Mouse (Mus musculus) spleen, adult 2 months (tissue): ENCODE data around the gene Polr1e. TPM values are rescaled to one million over a fixed set of nuclear protein-coding genes. Genes with fewer than 3 reads are reported as not detected.
A peak's percentile ranks its signal among the peaks of the same experiment; 100 is the strongest.

Source experiments
- DNase-seq, 2 experiments: peaks; one replicate each; pipeline versions ENCODE4 v3.0.0 to v3.0.0-alpha.2; 2012 to 2021; ENCODE audit warnings: low spot score in 2 of 2, low read depth in 1 of 2
- H3K27ac ChIP-seq: fragments of 200-500 bp; 2 replicates; pipeline ENCODE4 v1.5.1; 2012; ENCODE audit warnings: low read length, inconsistent platforms; ENCODE audit not compliant: insufficient read depth
- H3K27me3 ChIP-seq: fragments of 200-500 bp; 2 replicates; pipeline ENCODE4 v1.6.1; 2012; ENCODE audit warnings: mild to moderate bottlenecking, moderate library complexity, low read length, inconsistent platforms; ENCODE audit not compliant: control insufficient read depth, insufficient read depth
- H3K36me3 ChIP-seq: fragments of 200-500 bp; 2 replicates; pipeline ENCODE4 v1.6.1; 2012; ENCODE audit warnings: mild to moderate bottlenecking, low read length, inconsistent platforms; ENCODE audit not compliant: control insufficient read depth, insufficient read depth
- H3K4me1 ChIP-seq: fragments of 200-500 bp; 2 replicates; pipeline ENCODE4 v1.6.1; 2011; ENCODE audit warnings: inconsistent platforms; ENCODE audit not compliant: control insufficient read depth, insufficient read depth, insufficient read length
- H3K4me3 ChIP-seq: fragments of 200-500 bp; 2 replicates; pipeline ENCODE4 v1.5.1; 2011; ENCODE audit warnings: mild to moderate bottlenecking, inconsistent platforms; ENCODE audit not compliant: insufficient read depth, insufficient read length; ENCODE audit errors: extremely low read depth
- CTCF ChIP-seq: fragments of 200-500 bp; IDR thresholded peaks from 2 replicates; pipeline ENCODE4 v1.5.1; 2011; ENCODE audit warnings: mild to moderate bottlenecking, inconsistent platforms; ENCODE audit not compliant: insufficient read depth, insufficient read length, insufficient replicate concordance; ENCODE audit errors: extremely low read depth
- POLR2A ChIP-seq: fragments of 200-500 bp; IDR thresholded peaks from 2 replicates; pipeline ENCODE4 v1.6.1; 2011; ENCODE audit warnings: low read depth, low read length, inconsistent platforms
- WGBS: fragments of 180-500 bp; shearing (Covaris S2); methylation state at CpG from one replicate; pipeline ENCODE4 v1.1.7; 2018; 5-methylcytosine and 5-hydroxymethylcytosine counted together
- polyA plus RNA-seq: library from polyadenylated mRNA; depleted of rRNA; stranded (reverse); fragments of >200 nt; gene quantifications from 2 replicates; pipeline ENCODE4 v1.2.3, GENCODE M21; 2012

Polr1e gene
- polyA plus RNA-seq, 1 experiment, result 7.2 TPM

DNA sequence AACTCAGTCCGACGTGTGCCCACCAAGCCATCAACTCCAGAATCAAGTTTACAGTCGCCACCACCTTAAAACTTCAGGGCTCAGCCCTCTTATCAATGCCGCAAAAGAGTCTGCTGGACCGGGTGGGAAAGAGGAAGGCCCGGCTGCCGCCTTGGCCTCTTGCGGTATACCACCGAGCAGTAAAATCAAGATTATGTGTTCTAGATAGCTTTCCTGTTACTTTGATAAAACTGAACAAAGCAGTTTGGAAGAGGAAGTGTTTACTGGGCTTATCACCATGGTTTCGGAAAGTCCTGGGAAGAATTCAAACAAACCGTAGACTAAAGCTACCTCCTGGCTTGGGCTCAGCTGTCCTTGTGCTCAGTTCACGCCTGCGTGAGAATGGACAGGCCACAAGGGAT lies 5.4 kb upstream of the Polr1e start:
- Histone ChIP-seq H3K27ac (peak overlapping the region; percentile 88), H3K4me3 (peak overlapping the region; percentile 72), H3K36me3 (no peaks in the 10 kb centered on the region), H3K27me3 (no peaks in the 10 kb centered on the region), H3K4me1 (no peaks in the 10 kb centered on the region; the same call in 1 of the 2 replicates)
- WGBS, result 1% methylated on average over 13 of the region's 13 CpGs
- DNase-seq, result no peak
- TF ChIP-seq POLR2A (no peak), CTCF (no peak)

DNA sequence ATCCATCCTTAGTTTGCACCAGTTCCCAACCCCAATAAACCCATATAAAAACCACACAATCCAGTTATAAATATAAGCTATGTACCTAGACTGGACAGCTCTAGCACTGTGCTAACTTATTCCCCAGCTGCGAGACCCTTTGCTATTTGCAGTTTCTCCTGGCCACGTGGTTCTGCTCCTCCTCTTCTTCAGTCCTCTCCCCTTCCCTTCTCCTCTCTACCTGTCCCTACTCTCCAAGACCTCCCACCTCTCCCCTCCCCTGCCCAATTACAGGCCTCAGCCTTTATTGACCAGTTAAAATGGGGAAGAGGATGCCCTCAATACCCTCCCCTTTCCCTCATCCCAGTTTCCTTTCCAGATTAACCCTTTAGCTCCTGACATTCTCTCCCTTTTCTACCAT lies 4.8 kb upstream of the Polr1e start:
- Histone ChIP-seq H3K27ac (peak overlapping the region; percentile 88; the same call in 1 of the 2 replicates), H3K4me3 (peak overlapping the region; percentile 72; the same call in 1 of the 2 replicates), H3K27me3 (no peaks in the 10 kb centered on the region), H3K4me1 (no peaks in the 10 kb centered on the region; the same call in 1 of the 2 replicates), H3K36me3 (no peaks in the 10 kb centered on the region)
- TF ChIP-seq POLR2A (no peak), CTCF (no peak)
- 7% methylated on average over 2 of the region's 2 CpGs for WGBS
- DNase-seq, result no peak

DNA sequence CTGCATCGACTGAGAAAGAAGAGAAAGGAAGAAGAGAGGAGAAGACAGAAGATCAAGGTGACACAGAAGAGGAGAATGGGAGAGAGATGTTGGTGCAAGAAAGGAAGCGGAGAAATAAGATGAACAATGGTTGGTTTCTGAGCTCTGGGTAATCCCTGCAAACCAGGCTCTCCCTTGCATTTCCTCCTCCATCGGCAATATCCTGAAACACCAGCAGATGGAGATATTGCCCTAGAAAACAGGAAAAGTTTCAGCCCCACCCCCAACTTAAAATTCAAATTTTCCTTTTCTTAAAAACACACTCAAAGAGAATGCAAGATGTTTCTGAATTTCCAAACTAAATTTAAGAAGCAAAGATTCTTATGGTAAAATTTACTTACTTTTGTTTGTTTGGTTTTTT lies 2.8 kb upstream of the Polr1e start:
- no peaks in the 10 kb centered on the region for H3K27me3 ChIP-seq
- TF ChIP-seq POLR2A, result no peak
- peak; percentile 20; the same call in 1 of the 2 replicates for TF ChIP-seq CTCF
- H3K27ac ChIP-seq, result no peak overlapping the region
- H3K36me3 ChIP-seq, result no peaks in the 10 kb centered on the region
- no peak overlapping the region for H3K4me3 ChIP-seq
- H3K4me1 ChIP-seq, result peaks cover 3% of the 10 kb centered on the region; the same call in 1 of the 2 replicates
- DNase-seq, result peak; percentile 20 to 22
- WGBS, result 14% methylated on average over 3 of the region's 3 CpGs

DNA sequence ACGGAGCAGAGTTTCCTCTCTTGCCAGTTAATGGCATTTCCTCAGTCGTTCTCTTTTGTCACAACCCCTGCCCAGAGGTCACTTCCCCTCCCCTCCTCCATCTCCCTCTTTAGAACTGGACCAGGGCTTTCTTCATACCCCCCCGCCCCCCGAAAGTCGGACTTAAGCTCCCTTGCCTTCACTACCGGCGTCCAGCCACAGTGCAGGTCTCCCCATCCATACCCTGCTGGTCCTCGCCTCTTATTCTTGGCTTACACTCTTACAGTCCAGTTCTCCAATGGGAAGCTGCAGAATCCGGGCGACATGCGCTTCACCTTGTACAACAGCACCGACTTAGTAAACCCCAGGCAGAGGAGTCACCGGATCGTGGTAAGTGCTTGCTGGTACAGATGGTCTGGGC lies 626 bp downstream of the Polr1e start:
- DNase-seq, result no peak
- no peak for TF ChIP-seq CTCF
- no peak for TF ChIP-seq POLR2A
- Histone ChIP-seq H3K27ac (0 out of 2 replicates have a peak overlapping the region, but pooled peaks have one; percentile 9), H3K4me1 (peaks cover 3% of the 10 kb centered on the region; the same call in 1 of the 2 replicates), H3K27me3 (no peaks in the 10 kb centered on the region), H3K36me3 (peaks cover 6% of the 10 kb centered on the region; the same call in 1 of the 2 replicates), H3K4me3 (peak overlapping the region; percentile 86)
- 5% methylated on average over 14 of the region's 14 CpGs for WGBS

DNA sequence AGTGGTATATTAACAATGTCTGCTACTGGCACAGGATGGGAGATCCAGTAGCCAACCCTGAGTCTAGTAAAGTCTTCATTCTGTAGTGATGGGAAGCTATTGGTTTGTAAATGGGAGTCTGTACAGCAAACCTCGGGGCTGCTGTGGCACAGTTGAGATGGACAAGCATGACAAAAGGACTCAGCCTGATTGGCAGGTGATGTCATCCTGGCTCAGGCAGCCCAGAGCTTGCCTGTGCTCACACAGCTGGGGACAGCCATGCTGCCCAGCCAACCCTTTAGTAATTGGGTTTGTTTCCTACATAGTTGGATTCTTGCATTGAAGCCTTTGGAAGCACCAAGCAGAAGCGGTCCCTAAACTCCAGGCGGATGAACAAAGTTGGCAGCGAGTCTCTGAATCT lies 8.1 kb downstream of the Polr1e start:
- Histone ChIP-seq H3K36me3 (peaks cover 24% of the 10 kb centered on the region), H3K4me1 (no peaks in the 10 kb centered on the region), H3K27ac (no peak overlapping the region), H3K27me3 (no peaks in the 10 kb centered on the region), H3K4me3 (no peak overlapping the region)
- no peak for DNase-seq
- WGBS, result 95% methylated on average over 4 of the region's 4 CpGs
- TF ChIP-seq CTCF (no peak), POLR2A (no peak)

DNA sequence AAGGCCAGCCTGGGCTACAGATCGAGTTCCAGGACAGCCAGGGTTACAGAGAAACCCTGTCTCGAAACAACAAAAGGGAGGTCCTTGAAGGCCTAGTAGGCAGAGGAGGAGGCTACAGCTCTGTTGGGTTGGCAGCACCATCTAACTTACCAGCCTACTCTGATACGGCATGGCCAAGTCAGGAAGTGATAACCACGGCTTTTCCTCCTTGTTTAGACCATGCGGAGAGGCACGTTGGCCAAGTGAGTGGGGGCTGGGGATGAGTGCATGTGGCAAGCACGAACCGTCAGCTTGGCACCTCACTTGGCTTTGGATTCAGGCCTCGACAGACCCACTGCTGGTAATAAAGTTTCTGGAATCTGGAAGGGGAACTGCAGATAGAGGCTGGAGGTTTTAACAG lies 14.2 kb downstream of the Polr1e start:
- Histone ChIP-seq H3K27me3 (no peaks in the 10 kb centered on the region), H3K36me3 (peaks cover 16% of the 10 kb centered on the region), H3K4me1 (no peaks in the 10 kb centered on the region), H3K27ac (no peak overlapping the region), H3K4me3 (no peak overlapping the region)
- DNase-seq, result no peak
- TF ChIP-seq CTCF (no peak), POLR2A (no peak)
- 44% methylated on average over 9 of the region's 9 CpGs for WGBS
